Mouse (Mus musculus) forebrain, embryonic 15.5 days (tissue): ENCODE data around the gene Ccdc47. TPM values are rescaled to one million over a fixed set of nuclear protein-coding genes. Genes with fewer than 3 reads are reported as not detected.

Experiments used
- ATAC-seq: fragments of 200-750 bp; cut with Nextera tagmentation; replicated peaks from 2 replicates; pipeline ENCODE4 v1.8.0; 2017; ENCODE audit warnings: mild to moderate bottlenecking, moderate TSS enrichment, moderate library complexity
- H3K27ac ChIP-seq: fragments of 300-500 bp; sonication (generic); replicated peaks from 2 replicates; pipeline ENCODE4 v1.5.1; 2015; ENCODE audit warnings: mild to moderate bottlenecking, inconsistent platforms
- H3K27me3 ChIP-seq: fragments of 300-500 bp; sonication (generic); 2 replicates; pipeline ENCODE4 v1.6.1; 2015; ENCODE audit warnings: inconsistent platforms
- H3K36me3 ChIP-seq: fragments of 300-500 bp; sonication (generic); 2 replicates; pipeline ENCODE4 v1.6.1; 2015; ENCODE audit warnings: mild to moderate bottlenecking, inconsistent platforms
- H3K4me1 ChIP-seq: fragments of 300-500 bp; sonication (generic); 2 replicates; pipeline ENCODE4 v1.6.1; 2015; ENCODE audit warnings: inconsistent platforms
- H3K4me2 ChIP-seq: fragments of 300-500 bp; sonication (generic); replicated peaks from 2 replicates; pipeline ENCODE4 v1.6.1; 2015; ENCODE audit warnings: mild to moderate bottlenecking, inconsistent platforms
- H3K4me3 ChIP-seq: fragments of 300-500 bp; sonication (generic); 2 replicates; pipeline ENCODE4 v1.5.1; 2015; ENCODE audit warnings: mild to moderate bottlenecking, inconsistent platforms
- H3K9ac ChIP-seq: fragments of 300-500 bp; sonication (generic); replicated peaks from 2 replicates; pipeline ENCODE4 v1.6.1; 2015; ENCODE audit warnings: mild to moderate bottlenecking, inconsistent platforms
- H3K9me3 ChIP-seq: fragments of 300-500 bp; sonication (generic); 2 replicates; pipeline ENCODE4 v1.6.1; 2016; ENCODE audit warnings: inconsistent platforms
- WGBS: fragments of 180-500 bp; shearing (Covaris S2); methylation state at CpG from one replicate; pipeline ENCODE4 v1.1.7; 2015; ENCODE audit warnings: mixed read lengths; 5-methylcytosine and 5-hydroxymethylcytosine counted together
- polyA plus RNA-seq: library from polyadenylated mRNA; unstranded; fragments of >200 nt; fragmentation: Nextera tagmentation; extraction: Ambion mirVana; gene quantifications from 2 replicates; pipeline ENCODE4 v1.2.1, GENCODE M21; 2015

Ccdc47 gene
- polyA plus RNA-seq, 1 experiment from 2014 or later = 97.6 TPM

- WGBS = 76% methylated on average over 3 of the region's 3 CpGs
- Histone ChIP-seq H3K4me1 (no peaks in the 10 kb centered on the region), H3K4me2 (no peak overlapping the region), H3K27ac (no peak overlapping the region), H3K36me3 (peaks cover 1% of the 10 kb centered on the region; the same call in 1 of the 2 replicates), H3K4me3 (no peak overlapping the region), H3K27me3 (no peaks in the 10 kb centered on the region), H3K9me3 (no peaks in the 10 kb centered on the region), H3K9ac (no peak overlapping the region)
- ATAC-seq = no peak
These were observed 41.1 kb downstream of the Ccdc47 start for GRCm38 (mm10) chr11:106175081-106175480.

GRCm38 (mm10) chr11:106174372-106174771 lies 41.8 kb downstream of the Ccdc47 start:
- peaks cover 4% of the 10 kb centered on the region; the same call in 1 of the 2 replicates for H3K36me3 ChIP-seq

GRCm38 (mm10) chr11:106173228-106173627 lies 42.9 kb downstream of the Ccdc47 start:
- ATAC-seq = no peak
- no peak overlapping the region for H3K27ac ChIP-seq
- H3K4me1 ChIP-seq = no peaks in the 10 kb centered on the region
- H3K9ac ChIP-seq = no peak overlapping the region
- H3K9me3 ChIP-seq = no peaks in the 10 kb centered on the region
- WGBS = 100% methylated on average over 2 of the region's 2 CpGs
- no peak overlapping the region for H3K4me2 ChIP-seq
- H3K36me3 ChIP-seq = peaks cover 8% of the 10 kb centered on the region; the same call in 1 of the 2 replicates
- no peaks in the 10 kb centered on the region for H3K27me3 ChIP-seq
- no peak overlapping the region for H3K4me3 ChIP-seq

More at GRCm38 (mm10) chr11:106174372-106174771, 41.8 kb downstream of the Ccdc47 start:
- H3K27me3 ChIP-seq = no peaks in the 10 kb centered on the region
- H3K27ac ChIP-seq = no peak overlapping the region
- no peak overlapping the region for H3K9ac ChIP-seq
- no peaks in the 10 kb centered on the region for H3K9me3 ChIP-seq
- H3K4me2 ChIP-seq = no peak overlapping the region
- WGBS = 82% methylated on average over 5 of the region's 5 CpGs
- no peak overlapping the region for H3K4me3 ChIP-seq
- no peaks in the 10 kb centered on the region for H3K4me1 ChIP-seq
- no peak for ATAC-seq

- no peak overlapping the region for H3K4me3 ChIP-seq
- H3K9ac ChIP-seq = no peak overlapping the region
- whole genome bisulfite sequencing = 75% methylated on average over 7 of the region's 7 CpGs
- H3K4me2 ChIP-seq = no peak overlapping the region
- no peaks in the 10 kb centered on the region for H3K4me1 ChIP-seq
- H3K9me3 ChIP-seq = no peaks in the 10 kb centered on the region
- no peak for ATAC-seq
- H3K27ac ChIP-seq = no peak overlapping the region
- no peaks in the 10 kb centered on the region for H3K27me3 ChIP-seq
- peaks cover 28% of the 10 kb centered on the region for H3K36me3 ChIP-seq
These were observed 45.3 kb downstream of the Ccdc47 start for GRCm38 (mm10) chr11:106170807-106171206.

- Histone ChIP-seq H3K4me1 (no peaks in the 10 kb centered on the region), H3K36me3 (peaks cover 54% of the 10 kb centered on the region), H3K4me2 (no peak overlapping the region), H3K27ac (no peak overlapping the region), H3K9ac (no peak overlapping the region), H3K4me3 (no peak overlapping the region), H3K9me3 (no peaks in the 10 kb centered on the region), H3K27me3 (no peaks in the 10 kb centered on the region)
- ATAC-seq = no peak
- 92% methylated on average over 5 of the region's 5 CpGs for WGBS
These were observed 48.7 kb downstream of the Ccdc47 start for GRCm38 (mm10) chr11:106167435-106167834.

- peaks cover 50% of the 10 kb centered on the region for H3K36me3 ChIP-seq
- WGBS = 90% methylated on average over 16 of the region's 16 CpGs
- no peak for ATAC-seq
These were observed 51.5 kb downstream of the Ccdc47 start for GRCm38 (mm10) chr11:106164601-106165180.

GRCm38 (mm10) chr11:106163546-106163945 lies 52.6 kb downstream of the Ccdc47 start:
- Histone ChIP-seq H3K27me3 (no peaks in the 10 kb centered on the region), H3K4me1 (peaks cover 25% of the 10 kb centered on the region), H3K9me3 (no peaks in the 10 kb centered on the region), H3K4me2 (no peak overlapping the region), H3K9ac (no peak overlapping the region), H3K27ac (no peak overlapping the region), H3K4me3 (no peak overlapping the region), H3K36me3 (peaks cover 47% of the 10 kb centered on the region)
- 86% methylated on average over 4 of the region's 4 CpGs for WGBS
- ATAC-seq = no peak

More at GRCm38 (mm10) chr11:106164601-106165180, 51.5 kb downstream of the Ccdc47 start:
- H3K27ac ChIP-seq = no peak overlapping the region
- peaks cover 15% of the 10 kb centered on the region for H3K4me1 ChIP-seq
- no peak overlapping the region for H3K4me2 ChIP-seq
- no peak overlapping the region for H3K9ac ChIP-seq
- H3K4me3 ChIP-seq = no peak overlapping the region
- H3K27me3 ChIP-seq = no peaks in the 10 kb centered on the region
- no peaks in the 10 kb centered on the region for H3K9me3 ChIP-seq

- H3K4me2 ChIP-seq = no peak overlapping the region
- H3K36me3 ChIP-seq = peaks cover 43% of the 10 kb centered on the region
- H3K9me3 ChIP-seq = no peaks in the 10 kb centered on the region
- H3K4me3 ChIP-seq = no peak overlapping the region
- no peak for ATAC-seq
- no peaks in the 10 kb centered on the region for H3K27me3 ChIP-seq
- peak overlapping the region; percentile 97; the same call in 1 of the 2 replicates for H3K27ac ChIP-seq
- no peak overlapping the region for H3K9ac ChIP-seq
- H3K4me1 ChIP-seq = peaks cover 38% of the 10 kb centered on the region
- WGBS = 93% methylated on average over 2 of the region's 2 CpGs
These were observed 53.9 kb downstream of the Ccdc47 start for GRCm38 (mm10) chr11:106162237-106162636.

GRCm38 (mm10) chr11:106160841-106161721 lies 55.1 kb downstream of the Ccdc47 start, which contains the start of the genes Gm10840 and Limd2:
Gene Gm10840 (plus strand): TSS chr11:106160850.
Gene Limd2 (minus strand): TSS chr11:106160860.
- Histone ChIP-seq H3K9ac (peak within 1 kb of the TSS; percentile 97), H3K4me3 (peak within 1 kb of the TSS; percentile 86), H3K27me3 (no peaks in the 10 kb centered on the region), H3K9me3 (no peaks in the 10 kb centered on the region), H3K27ac (peak within 1 kb of the TSS; percentile 97), H3K4me2 (peak within 1 kb of the TSS; percentile 79), H3K4me1 (peaks cover 40% of the 10 kb centered on the region), H3K36me3 (peaks cover 40% of the 10 kb centered on the region)
- WGBS = 21% methylated on average over 22 of the region's 22 CpGs
- ATAC-seq = peak; percentile 54

GRCm38 (mm10) chr11:106159921-106160840 lies 56.0 kb downstream of the Ccdc47 start:
- peaks cover 39% of the 10 kb centered on the region for H3K36me3 ChIP-seq
- peak overlapping the region; percentile 86 for H3K4me3 ChIP-seq
- no peaks in the 10 kb centered on the region for H3K9me3 ChIP-seq
- H3K27me3 ChIP-seq = no peaks in the 10 kb centered on the region
- ATAC-seq = peak; percentile 66
- under 1% methylated on average over 97 of the region's 106 CpGs for WGBS
- H3K4me2 ChIP-seq = peak overlapping the region; percentile 79
- H3K9ac ChIP-seq = peak overlapping the region; percentile 97
- peak overlapping the region; percentile 97 for H3K27ac ChIP-seq
- peaks cover 43% of the 10 kb centered on the region for H3K4me1 ChIP-seq

- Histone ChIP-seq H3K4me1 (peaks cover 43% of the 10 kb centered on the region), H3K27me3 (no peaks in the 10 kb centered on the region), H3K9me3 (no peaks in the 10 kb centered on the region), H3K9ac (peak overlapping the region; percentile 97), H3K27ac (peak overlapping the region; percentile 97), H3K4me2 (peak overlapping the region; percentile 79), H3K4me3 (peak overlapping the region; percentile 86), H3K36me3 (peaks cover 37% of the 10 kb centered on the region)
- WGBS = under 1% methylated on average over 24 of the region's 25 CpGs
- ATAC-seq = peak; percentile 60
These were observed 56.8 kb downstream of the Ccdc47 start for GRCm38 (mm10) chr11:106159216-106159920.
